Mouse (Mus musculus): Measurements from ENCODE around the gene Lyrm9. TPM values are rescaled to one million over a fixed set of nuclear protein-coding genes. Genes with fewer than 3 reads are reported as not detected.
"Not testable (repeated sequence)": the region's sequence is repeated elsewhere in the genome, so short reads cannot be mapped to it uniquely, and the experiment has no call there.

Gene Lyrm9
- polyA plus RNA-seq, 1 experiment: 12.3 TPM

- Histone ChIP-seq H3K4me3 (replicated peaks) (no peak overlapping the region), H3K9me3 (ENCODE audit: control insufficient read depth, low read length) (no peaks in the 10 kb centered on the region), H3K27me3 (ENCODE audit: control insufficient read depth) (peaks cover 5% of the 10 kb centered on the region), H3K4me1 (ENCODE audit: control insufficient read depth) (no peaks in the 10 kb centered on the region), H3K36me3 (ENCODE audit: control insufficient read depth) (no peaks in the 10 kb centered on the region)
- TF ChIP-seq TAL1 (IDR thresholded peaks at IDR 0.05; ENCODE audit: low read length): no peak
- TF ChIP-seq GATA1 (IDR thresholded peaks at IDR 0.05; ENCODE audit: low read length): no peak
These were observed 31.2 kb downstream of the Lyrm9 start for GRCm38 (mm10) chr11:78857611-78858010.

- no peak overlapping the region for H3K4me3 ChIP-seq (replicated peaks)
- no peaks in the 10 kb centered on the region for H3K4me1 ChIP-seq (ENCODE audit: control insufficient read depth)
- H3K36me3 ChIP-seq (ENCODE audit: control insufficient read depth): no peaks in the 10 kb centered on the region
- no peak for TF ChIP-seq TAL1 (IDR thresholded peaks at IDR 0.05; ENCODE audit: low read length)
- H3K9me3 ChIP-seq (ENCODE audit: control insufficient read depth, low read length): no peaks in the 10 kb centered on the region
- no peaks in the 10 kb centered on the region for H3K27me3 ChIP-seq (ENCODE audit: control insufficient read depth)
These were observed 37.5 kb downstream of the Lyrm9 start for GRCm38 (mm10) chr11:78863898-78864297.

GRCm38 (mm10) chr11:78864567-78865278 is 38.3 kb downstream of the Lyrm9 start:
- Histone ChIP-seq H3K4me3 (replicated peaks) (no peak overlapping the region), H3K36me3 (ENCODE audit: control insufficient read depth) (no peaks in the 10 kb centered on the region), H3K9me3 (ENCODE audit: control insufficient read depth, low read length) (no peaks in the 10 kb centered on the region), H3K4me1 (ENCODE audit: control insufficient read depth) (no peaks in the 10 kb centered on the region), H3K27me3 (ENCODE audit: control insufficient read depth) (no peaks in the 10 kb centered on the region)
- no peak for TF ChIP-seq TAL1 (IDR thresholded peaks at IDR 0.05; ENCODE audit: low read length)
- TF ChIP-seq GATA1 (IDR thresholded peaks at IDR 0.05; ENCODE audit: low read length): no peak

- no peaks in the 10 kb centered on the region for H3K4me1 ChIP-seq (ENCODE audit: control insufficient read depth)
- H3K4me3 ChIP-seq (replicated peaks): no peak overlapping the region
- no peaks in the 10 kb centered on the region for H3K27me3 ChIP-seq (ENCODE audit: control insufficient read depth)
- H3K36me3 ChIP-seq (ENCODE audit: control insufficient read depth): no peaks in the 10 kb centered on the region
- TF ChIP-seq GATA1 (IDR thresholded peaks at IDR 0.05; ENCODE audit: low read length) (no peak), TAL1 (IDR thresholded peaks at IDR 0.05; ENCODE audit: low read length) (no peak)
- H3K9me3 ChIP-seq (ENCODE audit: control insufficient read depth, low read length): no peaks in the 10 kb centered on the region
These were observed 38.9 kb downstream of the Lyrm9 start for GRCm38 (mm10) chr11:78865314-78865713.

GRCm38 (mm10) chr11:78866486-78866885 is 40.1 kb downstream of the Lyrm9 start:
- H3K4me1 ChIP-seq (ENCODE audit: control insufficient read depth): no peaks in the 10 kb centered on the region
- H3K4me3 ChIP-seq (replicated peaks): no peak overlapping the region
- H3K27me3 ChIP-seq (ENCODE audit: control insufficient read depth): no peaks in the 10 kb centered on the region

GRCm38 (mm10) chr11:78867696-78868095 is 41.3 kb downstream of the Lyrm9 start:
- no peak overlapping the region for H3K4me3 ChIP-seq (replicated peaks)
- H3K9me3 ChIP-seq (ENCODE audit: control insufficient read depth, low read length): no peaks in the 10 kb centered on the region
- no peak for TF ChIP-seq GATA1 (IDR thresholded peaks at IDR 0.05; ENCODE audit: low read length)
- no peak for TF ChIP-seq TAL1 (IDR thresholded peaks at IDR 0.05; ENCODE audit: low read length)
- H3K4me1 ChIP-seq (ENCODE audit: control insufficient read depth): no peaks in the 10 kb centered on the region
- no peaks in the 10 kb centered on the region for H3K36me3 ChIP-seq (ENCODE audit: control insufficient read depth)
- H3K27me3 ChIP-seq (ENCODE audit: control insufficient read depth): no peaks in the 10 kb centered on the region

More at GRCm38 (mm10) chr11:78866486-78866885, 40.1 kb downstream of the Lyrm9 start:
- TF ChIP-seq TAL1 (IDR thresholded peaks at IDR 0.05; ENCODE audit: low read length) (no peak), GATA1 (IDR thresholded peaks at IDR 0.05; ENCODE audit: low read length) (no peak)
- Histone ChIP-seq H3K9me3 (ENCODE audit: control insufficient read depth, low read length) (no peaks in the 10 kb centered on the region), H3K36me3 (ENCODE audit: control insufficient read depth) (no peaks in the 10 kb centered on the region)

- H3K27me3 ChIP-seq (ENCODE audit: control insufficient read depth); H3K9me3 ChIP-seq (ENCODE audit: control insufficient read depth, low read length); H3K4me1 ChIP-seq (ENCODE audit: control insufficient read depth); H3K36me3 ChIP-seq (ENCODE audit: control insufficient read depth); H3K4me3 ChIP-seq (replicated peaks): not testable (repeated sequence)
These were observed 42.8 kb downstream of the Lyrm9 start for GRCm38 (mm10) chr11:78869205-78869604.

- H3K36me3 ChIP-seq (ENCODE audit: control insufficient read depth): no peaks in the 10 kb centered on the region
- no peaks in the 10 kb centered on the region for H3K9me3 ChIP-seq (ENCODE audit: control insufficient read depth, low read length)
- H3K4me1 ChIP-seq (ENCODE audit: control insufficient read depth): no peaks in the 10 kb centered on the region
- no peak overlapping the region for H3K4me3 ChIP-seq (replicated peaks)
- H3K27me3 ChIP-seq (ENCODE audit: control insufficient read depth): no peaks in the 10 kb centered on the region
- TF ChIP-seq GATA1 (IDR thresholded peaks at IDR 0.05; ENCODE audit: low read length) (no peak), TAL1 (IDR thresholded peaks at IDR 0.05; ENCODE audit: low read length) (no peak)
These were observed 44.5 kb downstream of the Lyrm9 start for GRCm38 (mm10) chr11:78870891-78871290.

GRCm38 (mm10) chr11:78872782-78873181 is 46.4 kb downstream of the Lyrm9 start:
- no peaks in the 10 kb centered on the region for H3K36me3 ChIP-seq (ENCODE audit: control insufficient read depth)
- H3K27me3 ChIP-seq (ENCODE audit: control insufficient read depth): no peaks in the 10 kb centered on the region
- TF ChIP-seq TAL1 (IDR thresholded peaks at IDR 0.05; ENCODE audit: low read length) (no peak), GATA1 (IDR thresholded peaks at IDR 0.05; ENCODE audit: low read length) (no peak)
- no peak overlapping the region for H3K4me3 ChIP-seq (replicated peaks)
- no peaks in the 10 kb centered on the region for H3K9me3 ChIP-seq (ENCODE audit: control insufficient read depth, low read length)
- no peaks in the 10 kb centered on the region for H3K4me1 ChIP-seq (ENCODE audit: control insufficient read depth)

- no peaks in the 10 kb centered on the region for H3K4me1 ChIP-seq (ENCODE audit: control insufficient read depth)
- H3K4me3 ChIP-seq (replicated peaks): no peak overlapping the region
- TF ChIP-seq TAL1 (IDR thresholded peaks at IDR 0.05; ENCODE audit: low read length) (no peak), GATA1 (IDR thresholded peaks at IDR 0.05; ENCODE audit: low read length) (no peak)
- no peaks in the 10 kb centered on the region for H3K36me3 ChIP-seq (ENCODE audit: control insufficient read depth)
- H3K27me3 ChIP-seq (ENCODE audit: control insufficient read depth): no peaks in the 10 kb centered on the region
- no peaks in the 10 kb centered on the region for H3K9me3 ChIP-seq (ENCODE audit: control insufficient read depth, low read length)
These were observed 53.3 kb downstream of the Lyrm9 start for GRCm38 (mm10) chr11:78879727-78880126.
